Mouse (Mus musculus): Measurements from ENCODE around the gene Vmn1r179.
"Not testable (repeated sequence)": the region's sequence is repeated elsewhere in the genome, so short reads cannot be mapped to it uniquely, and the experiment has no call there.

Vmn1r179 gene

DNA sequence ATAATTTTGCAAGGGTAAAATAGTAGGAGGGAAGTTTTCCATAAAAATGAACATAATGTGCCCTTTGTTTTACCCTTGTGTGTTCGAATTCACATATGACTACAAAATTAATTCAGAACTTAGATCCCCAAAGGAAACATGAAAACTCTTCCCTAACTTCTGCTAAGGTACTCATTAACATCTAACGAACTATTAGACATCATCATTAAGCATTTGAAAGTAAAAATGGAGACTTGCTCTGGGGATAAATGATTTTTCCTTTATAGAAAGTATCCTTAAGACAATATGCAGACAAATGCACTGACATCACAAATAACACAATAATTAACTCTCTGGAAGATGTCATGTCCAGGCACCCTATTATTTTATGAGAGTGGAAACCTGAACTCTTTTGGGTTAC lies at the start of gene Vmn1r179:
TSS of gene Vmn1r179 (plus strand) at position 301 of the 400 bp plus-strand sequence.
- no peak for DNase-seq (ENCODE audit: low spot score)

DNA sequence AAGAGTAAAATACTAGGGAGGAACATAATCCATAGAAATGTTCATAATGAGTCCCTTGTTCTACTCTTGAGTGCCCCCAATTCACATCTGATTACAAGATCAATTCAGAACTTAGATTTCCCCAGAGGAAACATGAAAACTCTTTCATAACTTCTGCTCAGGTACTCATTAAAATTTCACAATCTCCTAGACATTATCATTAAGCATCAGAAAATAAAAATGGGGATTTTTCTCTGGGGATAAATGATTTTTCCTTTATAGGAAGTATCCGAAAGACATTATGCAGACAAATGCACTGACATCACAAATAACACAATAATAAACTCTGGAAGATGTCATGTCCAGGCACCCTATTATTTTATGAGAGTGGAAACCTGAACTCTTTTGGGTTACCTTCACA lies 35.1 kb upstream of the Vmn1r179 start, which contains the start of gene Vmn1r178:
TSS of gene Vmn1r178 (plus strand) at position 301 of the 400 bp plus-strand sequence.
- DNase-seq (ENCODE audit: low spot score), result no peak

DNA sequence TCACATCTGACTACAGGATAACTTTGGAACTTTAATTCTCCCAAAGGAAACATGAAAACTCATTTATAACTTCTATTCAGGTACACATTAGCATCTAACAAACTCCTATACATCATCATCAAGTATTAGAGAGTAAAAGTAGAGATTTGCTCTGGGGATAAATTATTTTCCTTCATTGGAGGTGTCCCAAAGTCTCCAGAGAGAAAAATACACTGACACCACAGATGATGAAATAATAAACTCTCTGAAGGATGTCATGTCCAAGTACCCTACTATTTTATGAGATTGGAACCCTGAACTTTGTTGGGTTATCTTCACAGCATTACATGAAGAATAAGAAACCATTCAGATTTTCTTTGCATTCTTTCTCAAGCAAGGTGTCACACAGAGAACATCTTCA lies 23.6 kb downstream of the Vmn1r179 start, which contains the start of gene Vmn1r180:
TSS of gene Vmn1r180 (plus strand) at position 301 of the 400 bp plus-strand sequence.
- DNase-seq (ENCODE audit: low spot score), result no peak

DNA sequence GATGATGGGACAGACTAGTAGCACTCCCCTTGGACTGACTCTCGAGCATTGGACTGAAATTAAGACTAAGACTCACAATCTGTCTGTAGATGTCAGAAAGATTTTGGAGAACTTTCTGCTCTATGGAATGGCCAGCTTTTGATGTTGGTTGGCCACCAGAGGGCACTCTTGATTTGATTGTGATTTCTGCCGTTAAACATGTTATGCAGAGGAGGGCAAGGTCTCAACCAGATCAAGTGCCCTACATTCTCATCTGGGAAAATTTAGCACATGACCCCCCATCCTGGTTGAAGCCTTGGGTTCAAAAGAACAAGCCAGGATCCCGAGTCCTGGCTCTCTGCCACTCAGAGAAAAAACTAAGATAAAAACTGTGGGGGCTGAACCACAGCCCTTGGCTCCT lies 41.3 kb downstream of the Vmn1r179 start:
- DNase-seq (ENCODE audit: low spot score), result not testable (repeated sequence)

DNA sequence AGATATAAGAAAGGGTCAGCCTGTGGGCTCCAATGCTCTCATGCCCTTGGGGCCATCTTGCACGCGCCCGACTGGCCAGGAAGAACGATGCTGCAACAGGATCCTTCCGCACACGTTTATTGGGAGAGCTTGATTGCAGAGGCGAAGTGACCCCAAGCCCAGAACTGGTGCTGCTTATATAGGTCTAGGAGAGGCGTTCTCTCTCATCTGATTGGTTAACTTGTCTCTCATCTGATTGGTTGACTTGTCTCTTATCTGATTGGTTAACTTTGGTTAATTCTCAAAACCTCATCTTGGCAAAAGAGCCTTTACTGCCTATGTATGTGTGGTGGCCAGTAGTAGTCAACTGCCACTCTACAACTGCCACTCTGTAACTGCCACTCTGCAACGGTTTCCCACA lies 47.5 kb downstream of the Vmn1r179 start, which contains the start of gene Vmn1r181:
TSS of gene Vmn1r181 (plus strand) at position 301 of the 400 bp plus-strand sequence.
- not testable (repeated sequence) for DNase-seq (ENCODE audit: low spot score)

Data from embryo, embryonic 10.5 days (tissue).